Mouse (Mus musculus): ENCODE results near the gene Lrrc59. TPM values are rescaled to one million over a fixed set of nuclear protein-coding genes. Genes with fewer than 3 reads are reported as not detected.
A peak's percentile ranks its signal among the peaks of the same experiment; 100 is the strongest.
"Not testable (repeated sequence)": the region's sequence is repeated elsewhere in the genome, so short reads cannot be mapped to it uniquely, and the experiment has no call there.

The Lrrc59 gene
- polyA plus RNA-seq, 1 experiment from 2014 or later, result 222 TPM

GRCm38 (mm10) chr11:94634431-94634830 is 4.9 kb downstream of the Lrrc59 start:
- Histone ChIP-seq H3K4me2 (replicated peaks) (no peak overlapping the region), H3K36me3 (peaks cover 75% of the 10 kb centered on the region), H3K27me3 (no peaks in the 10 kb centered on the region), H3K9ac (replicated peaks) (no peak overlapping the region), H3K4me1 (peaks cover 8% of the 10 kb centered on the region), H3K4me3 (no peak overlapping the region), H3K27ac (replicated peaks) (no peak overlapping the region), H3K9me3 (no peaks in the 10 kb centered on the region)
- 91% methylated on average over 5 of the region's 5 CpGs for WGBS
- no peak for ATAC-seq (ENCODE audit: low FRiP score, low read depth)

DNA sequence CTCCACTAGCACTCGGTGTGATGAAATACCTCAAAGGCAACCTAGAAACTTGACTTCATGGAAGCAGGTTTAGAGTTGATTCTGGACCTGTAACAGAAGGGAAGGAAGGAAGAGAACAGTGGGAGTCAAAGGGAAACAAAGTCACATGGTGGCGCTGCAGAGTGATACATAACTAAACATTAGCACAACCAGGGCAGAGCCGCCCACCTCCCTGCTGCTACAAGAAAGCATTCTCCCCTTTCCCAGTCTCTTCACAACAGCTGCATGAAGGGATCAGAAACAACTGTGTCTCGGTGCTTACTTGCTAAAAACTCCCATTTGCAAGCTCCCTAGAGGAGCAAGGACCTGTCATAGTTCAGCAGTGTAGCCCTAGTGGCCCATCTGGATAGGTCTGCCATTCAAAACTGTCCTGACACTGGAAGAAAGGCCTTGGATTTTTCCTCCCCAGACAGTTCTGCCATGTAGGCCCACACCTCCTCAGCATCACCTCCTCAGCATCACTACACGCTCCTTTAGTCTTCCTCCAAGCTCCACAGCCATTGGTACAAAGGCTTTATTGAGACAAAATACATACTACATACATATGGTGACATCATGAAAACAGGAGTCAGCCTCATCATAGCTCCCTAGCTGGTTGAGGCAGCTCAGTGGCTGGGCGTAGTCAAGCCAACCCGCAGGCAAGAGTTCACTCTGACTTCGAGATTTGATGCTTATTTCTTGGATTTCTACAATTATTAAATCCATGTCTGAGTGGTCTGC is 15.1 kb downstream of the Lrrc59 start:
- ATAC-seq (ENCODE audit: low FRiP score, low read depth), result no peak
- no peak overlapping the region for H3K4me3 ChIP-seq
- no peaks in the 10 kb centered on the region for H3K9me3 ChIP-seq
- peaks cover 89% of the 10 kb centered on the region for H3K36me3 ChIP-seq
- no peaks in the 10 kb centered on the region for H3K27me3 ChIP-seq
- no peaks in the 10 kb centered on the region for H3K4me1 ChIP-seq
- 90% methylated on average over 8 of the region's 8 CpGs for WGBS
- no peak overlapping the region for H3K9ac ChIP-seq (replicated peaks)
- no peak overlapping the region for H3K4me2 ChIP-seq (replicated peaks)
- no peak overlapping the region for H3K27ac ChIP-seq (replicated peaks)

DNA sequence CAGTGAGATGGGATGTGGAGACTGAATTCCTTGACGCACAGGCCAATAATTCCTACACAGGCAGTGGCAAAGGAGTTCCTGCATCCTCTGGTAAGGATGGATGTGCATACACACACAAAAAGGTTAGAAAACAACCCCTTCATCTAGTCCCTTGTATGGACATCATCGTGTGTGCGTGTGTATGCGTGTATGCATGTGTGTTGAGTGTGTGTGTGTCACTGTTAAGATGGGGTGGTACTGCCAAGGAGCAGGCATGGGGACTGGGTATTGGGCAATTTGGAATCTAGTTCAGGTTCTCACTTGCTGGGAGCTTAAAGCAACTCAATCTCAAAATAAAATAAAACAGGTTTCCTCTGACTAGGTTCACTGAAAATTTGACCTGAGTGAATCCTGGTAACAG is 16.9 kb downstream of the Lrrc59 start:
- no peaks in the 10 kb centered on the region for H3K27me3 ChIP-seq
- ATAC-seq (ENCODE audit: low FRiP score, low read depth), result no peak
- H3K27ac ChIP-seq (replicated peaks), result no peak overlapping the region
- WGBS, result 92% methylated on average over 4 of the region's 4 CpGs
- H3K4me2 ChIP-seq (replicated peaks), result no peak overlapping the region
- H3K9me3 ChIP-seq, result no peaks in the 10 kb centered on the region
- no peaks in the 10 kb centered on the region for H3K4me1 ChIP-seq
- H3K9ac ChIP-seq (replicated peaks), result no peak overlapping the region
- H3K4me3 ChIP-seq, result no peak overlapping the region
- H3K36me3 ChIP-seq, result peaks cover 81% of the 10 kb centered on the region

DNA sequence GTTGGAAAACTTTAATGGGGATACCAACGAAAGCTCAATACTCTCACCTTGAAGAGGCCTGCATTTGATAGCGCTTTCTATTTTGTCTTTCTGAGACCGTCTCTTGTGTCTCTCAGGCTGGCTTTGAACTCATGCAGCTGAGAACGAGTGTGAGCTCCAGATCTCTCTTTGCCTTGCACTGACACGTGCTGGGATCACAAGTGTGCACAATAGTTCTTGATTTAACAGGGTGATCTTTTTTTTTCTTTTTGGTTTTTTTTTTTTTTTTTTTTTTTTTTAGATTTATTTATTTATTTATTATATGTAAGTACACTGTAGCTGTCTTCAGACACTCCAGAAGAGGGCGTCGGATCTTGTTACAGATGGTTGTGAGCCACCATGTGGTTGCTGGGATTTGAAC is 21.7 kb downstream of the Lrrc59 start:
- ATAC-seq (ENCODE audit: low FRiP score, low read depth); H3K9ac ChIP-seq (replicated peaks); H3K27me3 ChIP-seq; H3K9me3 ChIP-seq; H3K4me3 ChIP-seq; H3K4me2 ChIP-seq (replicated peaks); H3K27ac ChIP-seq (replicated peaks): not testable (repeated sequence)
- WGBS, result 94% methylated on average over 5 of the region's 7 CpGs
- Histone ChIP-seq H3K36me3 (peaks cover 34% of the 10 kb centered on the region), H3K4me1 (peaks cover 16% of the 10 kb centered on the region)

GRCm38 (mm10) chr11:94652973-94653372 is 23.4 kb downstream of the Lrrc59 start:
- Histone ChIP-seq H3K27ac (replicated peaks) (no peak overlapping the region), H3K4me2 (replicated peaks) (peak overlapping the region; percentile 86), H3K36me3 (peaks cover 31% of the 10 kb centered on the region), H3K4me3 (peak overlapping the region; percentile 70), H3K27me3 (no peaks in the 10 kb centered on the region), H3K9ac (replicated peaks) (0 out of 2 replicates have a peak overlapping the region, but pooled peaks have one; percentile 70), H3K9me3 (no peaks in the 10 kb centered on the region), H3K4me1 (peaks cover 16% of the 10 kb centered on the region)
- no peak for ATAC-seq (ENCODE audit: low FRiP score, low read depth)
- 46% methylated on average over 8 of the region's 8 CpGs for WGBS

DNA sequence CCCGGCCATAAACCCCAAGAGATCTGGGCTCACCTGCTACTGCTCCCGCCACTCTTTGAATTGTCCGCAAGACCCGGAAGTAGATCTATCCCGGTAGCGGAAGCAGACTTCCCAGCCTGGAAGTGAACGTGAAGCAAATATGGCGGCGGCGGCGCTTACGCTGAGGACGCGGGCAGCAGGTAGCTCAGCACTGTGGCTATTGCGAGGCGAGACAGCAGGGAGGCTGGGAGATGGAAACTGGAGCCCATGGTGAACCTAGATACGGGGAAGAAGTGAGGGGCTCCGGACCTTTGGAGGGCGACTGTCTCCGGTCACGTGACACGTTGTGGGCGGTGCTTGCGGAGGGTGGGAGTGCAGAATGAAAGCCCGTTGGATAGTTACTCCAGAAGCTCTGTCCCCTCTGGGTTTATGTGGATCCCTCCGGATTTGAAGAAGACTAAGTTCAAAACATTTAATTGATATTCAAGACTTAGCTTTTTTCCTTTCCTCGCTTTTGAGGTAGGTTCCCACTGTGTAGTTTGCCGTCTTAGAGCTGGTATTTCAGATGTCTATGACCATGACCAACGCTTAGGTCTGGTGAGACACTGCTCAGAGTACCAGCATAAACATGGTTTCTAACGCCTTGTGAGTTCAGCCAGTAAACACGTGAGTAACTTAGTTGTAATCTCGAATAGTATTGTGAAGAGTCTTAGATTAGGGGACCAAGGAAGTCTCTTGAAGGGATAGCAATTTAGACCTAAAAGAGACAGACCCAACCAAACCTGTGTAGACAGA is 24.3 kb downstream of the Lrrc59 start, which contains the start of the genes Mrpl27 and Eme1:
Gene Mrpl27, plus strand, starts transcription at position 105 of the 774 bp plus-strand sequence.
Gene Eme1, minus strand, starts transcription at position 302 of the 774 bp plus-strand sequence.
- Histone ChIP-seq H3K4me2 (replicated peaks) (peak within 1 kb of the TSS; percentile 86), H3K27me3 (no peaks in the 10 kb centered on the region), H3K9ac (replicated peaks) (peak within 1 kb of the TSS; percentile 70), H3K36me3 (peaks cover 32% of the 10 kb centered on the region), H3K27ac (replicated peaks) (peak within 1 kb of the TSS; percentile 90), H3K9me3 (no peaks in the 10 kb centered on the region), H3K4me1 (peaks cover 16% of the 10 kb centered on the region), H3K4me3 (peak within 1 kb of the TSS; percentile 70)
- 1% methylated on average over 32 of the region's 32 CpGs for WGBS
- ATAC-seq (ENCODE audit: low FRiP score, low read depth), result peak; percentile 90

- Histone ChIP-seq H3K27me3 (no peaks in the 10 kb centered on the region), H3K4me3 (no peak overlapping the region), H3K27ac (replicated peaks) (no peak overlapping the region), H3K4me1 (no peaks in the 10 kb centered on the region), H3K9ac (replicated peaks) (no peak overlapping the region), H3K9me3 (no peaks in the 10 kb centered on the region), H3K36me3 (peaks cover 82% of the 10 kb centered on the region), H3K4me2 (replicated peaks) (no peak overlapping the region)
- no peak for ATAC-seq (ENCODE audit: low FRiP score, low read depth)
- WGBS, result 56% methylated on average over 1 of the region's 1 CpGs
Observed at GRCm38 (mm10) chr11:94661344-94661743, 31.8 kb downstream of the Lrrc59 start.

DNA sequence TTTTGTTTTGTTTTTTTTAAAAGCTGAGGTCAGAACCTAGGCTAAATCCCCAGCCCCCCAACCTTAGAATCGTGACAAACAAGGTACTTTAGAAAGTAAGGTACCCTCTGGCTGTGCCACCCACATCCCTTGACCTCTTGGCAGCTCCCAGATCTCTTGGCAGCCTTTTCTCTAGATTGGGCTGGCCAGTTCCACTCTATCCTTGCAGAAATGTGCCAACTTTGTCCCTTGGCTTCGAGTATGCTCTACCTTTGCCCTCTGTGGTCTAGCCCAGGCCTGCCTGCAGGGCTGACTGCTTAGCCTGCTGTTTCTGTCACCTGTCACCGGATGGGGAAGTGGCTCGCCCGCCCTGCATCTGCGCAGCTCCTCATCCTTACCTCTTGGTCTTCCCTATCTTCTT is 35.7 kb downstream of the Lrrc59 start:
- Histone ChIP-seq H3K9me3 (no peaks in the 10 kb centered on the region), H3K4me1 (no peaks in the 10 kb centered on the region), H3K27me3 (no peaks in the 10 kb centered on the region), H3K36me3 (peaks cover 92% of the 10 kb centered on the region), H3K9ac (replicated peaks) (no peak overlapping the region), H3K4me3 (no peak overlapping the region), H3K27ac (replicated peaks) (no peak overlapping the region), H3K4me2 (replicated peaks) (no peak overlapping the region)
- ATAC-seq (ENCODE audit: low FRiP score, low read depth), result no peak
- 94% methylated on average over 6 of the region's 6 CpGs for WGBS

DNA sequence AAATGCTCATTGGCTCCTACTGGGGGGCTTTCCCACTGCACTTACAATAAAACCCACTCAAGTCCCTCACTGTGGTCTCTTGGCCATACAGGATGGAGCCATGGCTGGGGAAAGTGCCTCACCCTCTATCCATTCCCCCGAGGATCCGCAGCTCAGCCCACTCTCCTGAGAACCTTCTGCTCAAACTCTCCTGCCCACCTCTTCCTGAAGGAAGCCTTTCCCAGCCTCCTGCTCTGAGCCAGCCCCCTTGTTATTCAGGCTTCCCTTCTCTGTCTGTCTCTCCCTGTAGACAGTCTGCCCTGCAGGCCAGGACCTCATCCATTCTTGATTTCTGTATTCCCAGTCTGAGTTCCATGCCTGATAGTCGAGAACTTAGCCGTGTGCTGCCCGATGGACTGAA is 45.4 kb downstream of the Lrrc59 start:
- Histone ChIP-seq H3K27ac (replicated peaks) (no peak overlapping the region), H3K4me1 (peaks cover 29% of the 10 kb centered on the region), H3K9me3 (no peaks in the 10 kb centered on the region), H3K4me2 (replicated peaks) (no peak overlapping the region; the same call in 1 of the 2 replicates), H3K27me3 (no peaks in the 10 kb centered on the region), H3K9ac (replicated peaks) (0 out of 2 replicates have a peak overlapping the region, but pooled peaks have one; percentile 1), H3K36me3 (peaks cover 7% of the 10 kb centered on the region), H3K4me3 (no peak overlapping the region)
- WGBS, result 87% methylated on average over 5 of the region's 5 CpGs
- no peak for ATAC-seq (ENCODE audit: low FRiP score, low read depth)

- no peak overlapping the region for H3K27ac ChIP-seq (replicated peaks)
- H3K9ac ChIP-seq (replicated peaks), result no peak overlapping the region
- H3K4me3 ChIP-seq, result no peak overlapping the region
- H3K4me1 ChIP-seq, result peaks cover 29% of the 10 kb centered on the region
- H3K9me3 ChIP-seq, result no peaks in the 10 kb centered on the region
- WGBS, result 87% methylated on average over 5 of the region's 5 CpGs
- H3K4me2 ChIP-seq (replicated peaks), result peak overlapping the region; percentile 86
- no peaks in the 10 kb centered on the region for H3K27me3 ChIP-seq
- no peak for ATAC-seq (ENCODE audit: low FRiP score, low read depth)
- H3K36me3 ChIP-seq, result peaks cover 2% of the 10 kb centered on the region
Observed at GRCm38 (mm10) chr11:94675446-94675845, 45.9 kb downstream of the Lrrc59 start.

DNA sequence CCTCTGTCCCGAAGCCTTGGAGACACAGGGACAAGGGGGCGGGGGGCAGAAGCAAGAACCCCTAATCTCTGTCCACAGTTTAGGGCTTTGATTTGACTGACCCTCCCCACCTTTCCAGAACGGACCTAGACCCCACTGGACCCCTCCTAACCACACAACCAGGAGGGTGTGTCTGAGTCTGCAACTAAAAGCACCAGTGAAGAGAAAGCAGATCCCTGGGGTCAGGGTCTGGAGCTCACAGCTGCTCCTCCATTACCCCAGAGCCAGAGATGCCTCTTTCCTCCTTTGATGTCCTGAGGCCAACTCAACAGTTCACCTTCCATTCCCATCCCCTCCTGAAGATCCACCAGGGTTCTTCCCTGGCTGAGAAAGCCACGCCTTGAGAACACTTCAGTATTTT is 46.7 kb downstream of the Lrrc59 start:
- 0 out of 2 replicates have a peak overlapping the region, but pooled peaks have one; percentile 86 for H3K27ac ChIP-seq (replicated peaks)

More for the DNA sequence above, 46.7 kb downstream of the Lrrc59 start:
- Histone ChIP-seq H3K9ac (replicated peaks) (peak overlapping the region; percentile 95), H3K4me3 (peak overlapping the region; percentile 89), H3K36me3 (no peaks in the 10 kb centered on the region), H3K4me1 (peaks cover 29% of the 10 kb centered on the region), H3K27me3 (no peaks in the 10 kb centered on the region), H3K4me2 (replicated peaks) (peak overlapping the region; percentile 86), H3K9me3 (no peaks in the 10 kb centered on the region)
- ATAC-seq (ENCODE audit: low FRiP score, low read depth), result 0 out of 2 replicates have a peak, but pooled peaks have one; percentile 11
- 45% methylated on average over 4 of the region's 4 CpGs for WGBS
